Mouse (Mus musculus): ENCODE results near the gene Taf11. TPM values are rescaled to one million over a fixed set of nuclear protein-coding genes. Genes with fewer than 3 reads are reported as not detected.

Taf11 gene
- total RNA-seq, 2 experiments from 2014 or later, result 30.4 to 61.8 TPM

DNA sequence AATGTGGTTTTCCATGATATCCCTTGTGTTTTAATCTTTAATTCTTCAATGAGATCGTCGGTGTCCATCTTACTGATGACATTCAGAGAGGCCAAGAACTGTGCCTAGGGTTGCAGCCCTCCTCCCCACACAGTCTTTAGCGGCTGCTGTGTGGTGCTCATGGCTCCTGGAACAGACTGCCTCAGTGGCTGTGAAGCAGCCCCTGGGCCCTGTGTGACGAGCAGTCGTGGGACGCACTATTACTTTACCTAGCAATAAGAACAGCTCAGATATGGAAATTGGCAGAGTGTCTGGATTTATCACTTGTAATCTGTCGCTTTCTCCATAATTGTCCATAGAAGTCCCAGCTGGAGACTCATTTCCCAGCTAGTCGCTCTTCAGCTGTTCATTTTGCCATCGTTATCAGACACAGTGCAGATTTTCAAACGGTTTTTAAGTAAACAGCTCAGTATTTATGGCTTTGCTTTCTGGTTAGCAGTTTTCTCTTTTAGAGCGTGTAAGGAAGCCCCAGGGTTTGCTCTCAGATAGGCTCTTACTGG, 12.6 kb upstream of the Taf11 start:
- no peak for ATAC-seq (replicated peaks; ENCODE audit: poor library complexity)

DNA sequence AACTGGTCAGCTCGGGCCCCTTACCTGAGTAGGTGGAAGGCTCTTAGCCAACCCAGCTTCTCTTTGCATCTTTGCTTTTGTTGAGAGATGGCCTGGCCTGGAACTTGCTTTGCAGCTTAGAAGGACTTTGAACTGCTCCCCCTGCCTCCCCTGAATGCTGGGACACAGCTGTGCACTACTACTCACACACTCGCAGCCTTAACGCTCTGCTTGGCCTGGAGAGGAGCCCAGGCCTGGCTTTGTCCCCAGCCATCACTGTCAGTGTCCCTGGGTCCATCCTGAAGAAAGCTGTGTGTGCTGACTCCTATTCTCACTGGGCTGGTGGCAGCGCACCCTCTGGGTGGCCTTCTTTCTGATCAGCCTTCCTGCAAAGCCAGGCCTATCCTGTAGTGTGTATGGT, 11.0 kb upstream of the Taf11 start:
- ATAC-seq (replicated peaks; ENCODE audit: poor library complexity), result no peak

DNA sequence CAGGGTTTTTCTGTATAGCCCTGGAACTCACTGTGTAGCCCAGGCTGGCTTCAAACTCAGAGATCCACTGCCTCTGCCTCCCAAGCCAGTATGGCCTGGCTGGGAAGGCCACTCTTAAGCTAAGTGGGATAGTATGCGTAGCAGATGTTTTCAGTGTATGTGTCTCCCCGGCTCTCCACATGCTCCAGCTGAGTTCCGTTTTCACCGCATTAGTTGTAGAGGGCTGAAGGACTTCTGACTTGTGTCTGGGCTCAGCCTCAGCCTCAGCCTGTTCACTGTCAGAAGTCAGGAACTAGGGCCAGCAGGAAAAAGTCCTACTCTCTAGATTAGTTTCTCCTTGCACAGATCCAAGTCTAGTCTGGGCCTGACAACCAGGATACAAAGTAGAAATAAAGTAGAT, 6.7 kb upstream of the Taf11 start:
- ATAC-seq (replicated peaks; ENCODE audit: poor library complexity), result no peak

DNA sequence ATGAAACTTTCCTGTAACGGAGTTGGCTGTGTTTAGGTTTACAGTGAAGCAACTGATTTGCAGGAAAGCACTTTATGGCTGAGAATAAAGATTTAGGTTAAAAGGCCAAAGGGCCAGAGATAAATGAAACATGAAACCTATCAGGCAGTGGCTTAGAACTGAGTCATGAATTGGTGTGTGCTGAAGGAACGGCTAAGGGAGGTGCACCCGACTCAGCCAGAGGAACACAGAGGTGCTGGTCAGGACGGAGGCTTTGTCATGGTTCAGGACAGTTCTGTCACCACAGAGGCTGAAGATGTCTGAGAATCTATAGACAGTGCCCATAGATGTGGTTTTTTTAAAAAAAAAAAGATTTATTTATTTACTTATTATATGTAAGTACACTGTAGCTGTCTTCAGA, 5.1 kb upstream of the Taf11 start:
- no peak for ATAC-seq (replicated peaks; ENCODE audit: poor library complexity)

DNA sequence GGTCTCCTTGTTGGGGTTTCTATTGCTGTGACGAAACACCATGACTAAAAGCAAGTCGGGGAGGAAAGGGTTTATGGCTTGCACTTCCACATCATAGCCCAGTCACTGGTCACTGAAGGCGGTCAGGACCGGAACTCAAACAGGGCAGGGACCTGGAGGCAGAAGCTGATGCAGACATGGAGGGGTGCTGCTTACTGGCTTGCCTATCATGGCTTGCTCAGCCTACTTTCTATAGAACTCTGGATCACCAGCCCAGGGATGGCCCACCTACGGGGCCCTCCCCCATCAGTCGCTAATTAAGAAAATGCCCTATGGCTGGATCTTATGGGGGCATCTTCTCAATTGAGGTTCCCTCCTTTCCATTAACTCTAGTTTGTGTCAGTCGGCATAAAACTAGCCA, 1.7 kb upstream of the Taf11 start:
- ATAC-seq (replicated peaks; ENCODE audit: poor library complexity), result no peak

DNA sequence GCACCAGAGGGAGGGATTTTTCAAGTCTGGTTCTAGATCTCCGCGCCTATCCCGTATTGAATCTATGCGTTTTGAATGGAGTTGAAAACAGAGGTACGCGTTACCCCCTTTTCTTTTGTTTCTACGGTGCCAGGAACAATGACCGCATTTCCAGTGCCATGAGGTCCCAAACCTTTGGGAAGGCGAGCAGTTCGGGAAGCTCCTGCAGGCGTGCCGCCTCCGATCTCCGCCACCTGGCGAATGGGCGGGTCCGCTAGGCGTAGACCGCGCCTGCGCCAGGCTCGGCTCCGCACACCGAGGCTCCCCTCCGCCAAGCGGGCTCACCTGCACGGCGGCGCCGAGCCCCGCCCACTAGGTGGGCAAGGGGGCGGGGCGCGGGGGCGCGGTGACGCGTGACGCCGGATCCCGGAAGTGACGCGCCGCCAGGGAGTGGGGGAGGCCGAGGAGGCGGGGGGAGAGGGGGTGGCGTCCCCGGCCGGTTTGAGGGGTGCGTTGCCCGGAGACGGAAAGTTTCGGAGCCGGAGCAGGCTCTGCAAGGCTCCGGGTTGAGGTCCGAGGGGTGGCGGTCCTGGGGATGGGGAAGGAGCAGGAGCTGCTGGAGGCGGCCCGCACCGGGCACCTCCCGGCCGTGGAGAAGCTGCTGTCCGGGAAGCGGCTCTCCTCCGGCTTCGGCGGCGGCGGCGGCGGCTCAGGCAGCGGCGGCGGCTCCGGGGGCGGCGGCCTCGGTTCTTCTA, 589 bp downstream of the Taf11 start, which contains the start of gene Anks1:
Gene Anks1 (plus strand): TSS at position 419 of the 734 bp plus-strand sequence.
- ATAC-seq (replicated peaks; ENCODE audit: poor library complexity), result peak; percentile 66

DNA sequence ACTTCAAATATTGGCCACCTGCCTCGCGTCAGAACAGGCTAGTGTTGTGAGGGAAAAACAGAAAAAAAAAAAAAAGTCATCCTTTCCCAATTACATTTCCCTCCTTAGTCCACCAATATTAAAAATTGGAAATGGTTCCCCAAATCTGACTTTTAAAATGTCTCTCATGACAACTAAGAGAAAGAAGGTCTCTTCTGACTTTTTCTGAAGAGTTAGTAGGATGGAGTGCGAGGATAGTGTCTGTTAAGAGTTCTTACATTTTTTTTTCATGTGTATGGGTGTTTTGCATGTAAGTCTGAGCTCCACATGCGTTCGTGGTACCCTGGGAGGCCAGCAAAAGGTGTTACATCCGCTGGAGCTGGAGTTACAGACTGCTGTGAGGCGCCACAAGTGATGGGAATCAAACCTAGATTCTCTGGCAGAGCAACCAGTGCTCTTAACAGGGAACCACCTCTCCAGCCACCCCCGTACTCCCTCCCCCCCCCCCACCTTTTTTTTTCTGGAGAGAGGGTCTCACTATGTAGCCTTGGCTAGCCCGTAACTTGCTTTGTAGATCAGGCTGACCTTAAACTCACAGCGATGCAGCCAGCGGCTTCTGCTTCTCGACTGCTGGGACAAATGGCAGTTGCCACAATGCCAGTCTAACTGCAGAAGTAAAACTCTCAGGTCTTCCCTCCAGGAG, 1.3 kb downstream of the Taf11 start:
- ATAC-seq (replicated peaks; ENCODE audit: poor library complexity), result peak; percentile 49

DNA sequence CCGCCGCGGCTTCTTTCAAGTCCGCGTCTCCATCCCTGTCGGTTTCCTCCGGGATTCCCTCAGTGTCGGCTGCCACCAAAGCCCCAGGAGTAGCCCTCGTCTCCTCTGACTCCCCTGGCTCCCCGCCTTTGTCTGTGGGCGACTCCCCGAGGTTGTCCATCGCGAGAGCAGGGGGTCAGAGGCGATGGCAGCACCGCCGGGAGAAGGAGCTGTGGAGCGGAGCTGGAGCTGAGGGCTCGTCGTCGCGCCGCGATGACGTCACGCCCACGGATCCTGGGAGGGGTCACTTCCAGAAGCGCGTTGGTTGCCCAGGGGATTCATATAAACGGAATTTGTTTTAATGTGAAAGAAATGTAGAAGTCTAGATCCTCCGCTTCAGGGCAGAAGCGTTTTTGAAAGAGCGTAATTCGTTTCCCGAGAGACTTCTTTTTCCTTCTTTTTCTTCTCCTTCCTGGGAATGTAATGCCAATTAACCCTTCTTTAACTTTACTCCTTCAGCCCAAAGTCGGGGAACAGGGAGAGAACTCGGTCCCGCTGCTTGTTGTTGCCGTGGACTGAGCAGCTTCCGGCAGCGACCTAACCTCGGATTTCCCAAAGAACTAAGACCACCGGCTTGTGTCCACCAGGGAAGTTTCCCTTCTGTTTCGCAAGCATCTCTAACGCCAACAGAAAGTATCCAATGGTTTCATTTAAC, 2.0 kb downstream of the Taf11 start:
- peak; percentile 84 for ATAC-seq (replicated peaks; ENCODE audit: poor library complexity)

DNA sequence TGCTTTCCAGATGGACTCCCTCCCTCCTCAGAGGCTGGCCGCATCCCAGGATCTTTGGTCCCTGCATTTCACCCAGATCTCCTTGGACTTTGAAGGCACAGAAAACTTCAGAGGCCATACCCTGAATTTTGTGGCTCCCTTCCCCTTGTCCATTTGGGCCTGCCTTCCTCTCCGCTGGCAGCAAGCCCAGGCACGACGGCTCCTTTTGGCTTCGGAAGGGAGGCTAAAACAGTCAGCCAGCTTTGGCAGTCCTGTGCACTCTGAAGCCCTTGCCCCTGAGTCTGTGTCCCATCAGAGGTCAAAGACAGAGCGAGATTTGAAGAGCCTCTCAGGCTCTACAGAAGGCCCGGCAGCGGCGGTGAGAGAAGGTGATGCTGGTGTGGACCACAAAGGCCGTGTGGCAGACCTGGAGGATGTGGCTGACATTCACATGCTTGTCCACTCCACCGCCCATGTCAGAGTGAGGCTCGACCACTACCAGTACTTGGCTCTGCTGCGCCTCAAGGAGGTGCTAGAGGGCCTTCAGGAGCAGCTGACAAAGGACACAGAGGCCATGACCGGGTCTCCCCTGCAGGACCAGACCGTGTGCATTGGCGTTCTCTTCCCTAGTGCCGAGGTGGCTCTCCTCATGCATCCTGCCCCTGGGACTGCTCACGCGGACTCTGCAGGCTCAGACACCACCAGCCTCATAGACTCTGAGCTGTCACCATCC, 23.0 kb downstream of the Taf11 start:
- ATAC-seq (replicated peaks; ENCODE audit: poor library complexity), result no peak

DNA sequence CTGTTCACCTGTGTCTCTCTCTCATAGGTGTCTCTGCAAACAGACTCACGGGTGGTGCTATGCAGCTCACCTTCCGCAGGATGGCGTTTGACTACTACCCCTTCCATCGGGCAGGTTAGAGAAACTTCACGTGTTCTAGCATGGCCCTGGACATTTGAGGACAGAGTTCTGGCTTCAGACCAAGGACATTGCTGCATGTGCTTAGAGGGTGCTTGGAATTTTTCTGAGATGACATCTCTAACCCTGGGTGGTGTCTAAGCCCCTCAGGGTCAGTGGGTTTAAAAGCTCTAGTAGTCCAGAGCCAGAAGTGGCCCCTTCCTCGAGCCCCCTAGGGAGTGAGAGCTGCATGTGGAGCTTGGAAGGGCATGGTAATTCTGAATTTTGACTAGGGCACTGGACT, 25.6 kb downstream of the Taf11 start:
- no peak for ATAC-seq (replicated peaks; ENCODE audit: poor library complexity)

DNA sequence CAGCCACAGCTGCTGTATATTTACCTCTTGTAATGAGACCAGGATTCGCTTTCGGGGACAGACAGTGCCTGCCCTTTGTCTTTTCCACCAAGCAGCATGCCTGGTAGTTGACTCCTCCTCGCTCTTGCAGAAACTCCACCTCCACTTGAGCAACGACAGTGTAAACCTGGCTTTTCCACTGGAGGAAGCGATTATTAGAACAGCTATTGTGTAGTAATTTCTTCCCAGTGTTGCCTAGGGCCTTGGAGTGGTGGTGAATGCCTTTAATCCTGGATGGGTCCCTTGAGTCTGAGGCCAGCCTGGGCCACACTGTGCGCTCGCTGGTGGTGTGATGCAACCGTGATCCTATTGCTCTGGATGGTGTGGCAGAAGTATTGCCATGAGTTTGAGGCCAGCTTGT, 26.5 kb downstream of the Taf11 start:
- ATAC-seq (replicated peaks; ENCODE audit: poor library complexity), result no peak

DNA sequence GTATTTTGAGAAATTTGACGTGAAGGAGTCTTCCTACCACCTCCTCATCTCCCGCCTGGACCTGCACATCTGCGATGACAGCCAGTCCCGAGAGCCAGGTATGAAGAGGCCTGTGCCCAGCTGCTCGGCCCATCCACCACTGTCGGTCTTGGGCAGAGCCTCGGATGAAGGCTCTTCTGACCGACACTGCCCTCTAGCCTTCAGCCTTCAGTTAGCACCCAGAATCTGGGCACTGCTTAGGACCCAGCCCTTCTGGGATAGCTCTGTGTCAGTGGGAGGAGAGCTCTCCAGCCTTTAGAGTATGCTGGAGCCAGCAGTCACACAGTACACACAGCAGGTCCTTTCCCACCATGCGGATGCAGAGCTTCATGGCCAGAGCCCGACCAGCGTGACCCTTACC, 28.1 kb downstream of the Taf11 start:
- peak; percentile 54 for ATAC-seq (replicated peaks; ENCODE audit: poor library complexity)

DNA sequence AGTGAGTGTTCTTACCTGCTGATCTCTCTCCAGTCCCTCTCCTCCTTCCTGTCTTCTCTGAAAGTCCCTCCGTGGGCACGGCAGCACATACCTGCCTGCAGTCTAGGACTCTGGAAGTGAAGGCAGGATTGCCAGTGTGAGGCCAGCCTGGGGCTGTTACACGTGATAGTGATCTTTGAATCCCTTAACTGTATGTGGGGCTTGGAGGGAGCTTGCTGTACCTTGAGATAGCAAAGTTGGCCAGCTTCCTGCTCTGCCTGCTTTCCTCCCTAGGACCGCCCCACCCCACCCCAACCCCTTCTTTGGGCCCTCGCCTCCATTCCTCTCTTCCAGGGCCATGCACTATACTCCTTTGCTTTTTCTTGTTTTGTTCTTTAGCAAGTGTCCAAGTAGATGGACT, 35.1 kb downstream of the Taf11 start:
- peak; percentile 72 for ATAC-seq (replicated peaks; ENCODE audit: poor library complexity)

DNA sequence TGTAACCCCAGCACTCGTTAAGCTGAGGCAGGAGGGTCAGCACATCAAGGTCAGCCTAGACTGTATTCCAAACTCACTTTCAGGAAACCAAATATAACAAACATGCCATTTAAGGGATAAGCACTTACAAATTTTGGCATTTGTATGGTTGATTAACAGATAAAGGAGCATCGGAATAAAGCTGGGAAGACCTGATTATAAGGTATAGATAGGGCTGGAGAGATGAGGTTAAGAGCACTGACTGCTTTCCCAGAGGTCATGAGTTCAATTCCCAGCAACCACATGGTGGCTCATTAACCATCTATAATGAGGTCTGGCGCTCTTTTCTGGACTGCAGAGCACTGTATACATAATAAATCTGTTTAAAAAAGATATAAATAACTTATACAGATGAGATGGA, 36.1 kb downstream of the Taf11 start:
- no peak for ATAC-seq (replicated peaks; ENCODE audit: poor library complexity)

DNA sequence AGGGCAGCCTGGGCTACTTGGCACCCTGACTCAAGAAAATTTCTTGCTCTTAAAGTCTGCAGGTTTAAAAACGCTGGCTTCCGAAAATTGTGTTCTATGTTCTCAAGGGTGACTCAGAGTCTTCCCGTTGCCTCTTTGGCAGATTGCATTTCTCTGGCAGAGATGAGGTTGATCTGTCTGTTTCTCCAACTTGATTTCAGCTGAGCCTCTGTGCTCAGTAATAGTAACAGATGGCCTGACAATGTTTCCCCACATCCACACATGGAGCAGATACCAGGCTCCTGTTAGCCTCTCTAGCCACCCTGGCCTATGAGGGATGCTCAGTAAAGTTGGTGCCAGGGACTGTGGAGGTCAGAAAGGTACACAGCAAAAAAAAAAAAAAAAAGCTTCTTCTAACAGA, 37.8 kb downstream of the Taf11 start:
- ATAC-seq (replicated peaks; ENCODE audit: poor library complexity), result no peak

DNA sequence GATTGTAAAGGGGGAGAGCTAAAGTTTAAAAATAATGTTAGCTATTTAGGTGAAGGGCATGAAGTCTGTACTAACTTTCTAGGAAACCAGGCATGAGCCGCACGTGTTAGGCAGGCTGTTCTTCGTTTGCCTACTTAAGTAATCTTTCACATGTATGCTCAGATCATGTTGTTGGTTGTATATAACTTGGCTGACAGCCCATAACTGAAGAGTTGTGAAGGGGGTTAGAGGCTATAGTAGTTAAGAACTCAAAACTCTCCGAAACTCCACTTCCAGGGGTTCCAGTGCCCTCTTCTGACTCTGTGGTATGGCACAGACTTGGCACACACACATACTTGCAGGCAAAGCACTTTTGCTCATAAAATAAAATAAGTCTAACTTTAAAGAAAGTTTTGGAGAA, 42.9 kb downstream of the Taf11 start:
- no peak for ATAC-seq (replicated peaks; ENCODE audit: poor library complexity)

DNA sequence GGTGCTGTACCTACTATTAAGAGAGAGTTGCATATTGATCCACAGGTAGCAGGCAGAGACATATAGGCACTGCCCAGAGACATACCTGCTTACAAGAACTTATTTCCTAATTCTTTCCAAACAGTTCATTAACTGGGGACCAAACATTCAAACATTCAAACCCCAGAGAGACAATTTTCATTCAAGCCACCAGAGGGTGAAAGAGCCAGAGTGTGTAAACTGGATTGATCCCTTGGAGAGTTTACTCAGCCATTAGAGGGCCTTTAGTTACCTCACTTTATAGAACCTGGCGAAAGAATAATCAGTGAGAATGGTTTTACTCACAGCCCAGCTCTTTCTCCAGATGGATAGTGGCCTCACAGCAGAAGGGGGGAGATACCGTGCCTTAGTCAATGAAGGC, 44.2 kb downstream of the Taf11 start:
- ATAC-seq (replicated peaks; ENCODE audit: poor library complexity), result peak; percentile 31; the same call in 1 of the 2 replicates

DNA sequence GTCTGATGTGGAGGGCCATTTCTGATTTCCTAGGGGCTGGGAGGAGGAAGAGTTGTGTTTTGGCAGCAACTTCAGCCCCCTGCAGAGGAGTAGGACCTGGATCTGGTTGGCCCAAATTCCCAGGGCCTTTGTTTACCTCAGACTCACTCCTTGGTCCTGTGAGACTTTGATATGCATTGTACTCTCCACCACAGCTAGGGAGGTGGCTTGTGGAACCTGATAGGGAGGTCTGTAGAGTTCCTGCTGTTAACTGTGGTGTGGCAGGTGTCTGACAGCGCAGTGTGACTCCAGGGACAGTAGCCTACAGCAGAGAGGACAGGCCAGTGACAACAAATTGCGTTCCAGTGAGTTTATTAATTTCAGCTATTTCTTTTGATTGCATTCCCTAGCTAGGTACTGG, 50.5 kb downstream of the Taf11 start:
- ATAC-seq (replicated peaks; ENCODE audit: poor library complexity), result peak; percentile 62

DNA sequence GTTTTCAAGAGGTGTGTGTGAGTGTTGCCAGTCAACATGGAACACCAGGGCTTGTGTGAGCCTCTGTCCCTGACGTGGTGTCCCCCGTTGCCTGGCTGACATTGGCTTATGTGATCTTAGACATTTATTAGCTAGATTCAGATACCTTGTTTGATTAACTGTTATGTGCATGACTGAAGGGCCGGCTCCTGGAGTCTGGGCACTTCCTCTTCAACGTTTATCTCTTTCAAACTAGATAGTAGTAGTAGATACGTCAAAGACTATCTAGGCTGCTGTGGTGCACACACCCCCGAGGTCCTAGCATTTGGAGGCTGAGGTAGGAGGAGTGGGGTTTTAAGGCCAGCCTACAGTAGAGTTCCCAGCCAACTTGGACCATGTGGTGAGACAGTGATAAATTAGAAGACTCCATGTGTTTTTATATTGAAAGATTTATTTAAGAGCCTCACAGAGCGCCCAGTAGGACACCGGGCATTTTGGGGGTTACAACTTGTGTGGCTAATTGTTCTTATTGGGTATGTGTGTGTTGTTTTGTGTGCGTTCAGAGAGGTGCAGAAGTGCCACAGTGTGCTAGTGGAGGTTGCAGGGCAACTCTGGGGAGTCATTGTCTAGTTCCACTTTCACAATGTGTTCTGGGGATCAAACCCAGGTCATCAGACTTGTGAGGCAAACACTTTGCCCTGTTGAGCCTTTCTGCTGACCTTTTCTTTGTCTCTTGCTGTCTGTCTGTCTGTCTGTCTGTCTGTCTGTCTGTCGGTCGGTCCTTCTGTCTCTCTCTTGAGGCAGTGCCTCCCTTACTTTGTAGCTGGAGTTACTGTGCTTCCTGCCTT, 51.8 kb downstream of the Taf11 start:
- ATAC-seq (replicated peaks; ENCODE audit: poor library complexity), result peak; percentile 66
